ENCODE assay signal across 17 mouse cellular contexts in genomic region chr14:74047695-74048280, GRCm38 (mm10).
DNase-seq lines count a peak whose midpoint lies in the region; ATAC-seq and TF ChIP-seq lines count a peak whose summit lies in the region.
"Had no signal": no experiment of that assay in that cellular context is flagged by ENCODE, and none has a peak within 500 bp of the region (broad histone marks: within the 10 kb centered on the region; RNA-seq: fewer than 3 reads in every experiment).

No protein-coding gene starts in this region.

- no peaks in the 10 kb centered on the region for H3K9me3 ChIP-seq in midbrain, embryonic 12.5 days
- no peaks in the 10 kb centered on the region for H3K9me3 ChIP-seq in midbrain, embryonic 11.5 days (ENCODE audit: control insufficient read depth, low read length)
- H3K9me3 ChIP-seq in forebrain, embryonic 16.5 days (ENCODE audit: control insufficient read depth, low read length): no peaks in the 10 kb centered on the region
- H3K9me3 ChIP-seq in midbrain, embryonic 14.5 days (ENCODE audit: control insufficient read depth, low read length): no peaks in the 10 kb centered on the region
- H3K9me3 ChIP-seq: embryonic facial prominence, embryonic 13.5 days; heart, embryonic 10.5 days; liver, embryonic 15.5 days had no signal

- no peak overlapping the region for H3K4me3 ChIP-seq in midbrain, embryonic 12.5 days
- H3K4me3 ChIP-seq in midbrain, embryonic 11.5 days (ENCODE audit: low read depth, low read length): no peak overlapping the region
- H3K4me3 ChIP-seq in forebrain, embryonic 16.5 days (replicated peaks; ENCODE audit: low read length): no peak overlapping the region
- no peak overlapping the region for H3K4me3 ChIP-seq in midbrain, embryonic 14.5 days (replicated peaks; ENCODE audit: low read depth, low read length)
- no peak overlapping the region for H3K4me3 ChIP-seq in cerebellum, adult 2 months (replicated peaks; ENCODE audit: insufficient read depth, low read depth, low read length)
- H3K4me3 ChIP-seq: embryonic facial prominence, embryonic 13.5 days; gastrocnemius, adult 2 months; heart, embryonic 10.5 days; liver, embryonic 15.5 days had no signal

- H3K4me2 ChIP-seq in midbrain, embryonic 12.5 days (replicated peaks): no peak overlapping the region
- H3K4me2 ChIP-seq in midbrain, embryonic 11.5 days: no peak overlapping the region
- H3K4me2 ChIP-seq in forebrain, embryonic 16.5 days (ENCODE audit: low read length): no peak overlapping the region
- H3K4me2 ChIP-seq in midbrain, embryonic 14.5 days (ENCODE audit: low read length): peak overlapping the region; percentile 3; the same call in 1 of the 2 replicates
- H3K4me2 ChIP-seq: embryonic facial prominence, embryonic 13.5 days; liver, embryonic 15.5 days had no signal

- intact Hi-C loops in left cerebral cortex, postnatal 36 days (cut with DNase I): no loop called here

- H3K9ac ChIP-seq in midbrain, embryonic 12.5 days (replicated peaks): no peak overlapping the region
- H3K9ac ChIP-seq in midbrain, embryonic 11.5 days (ENCODE audit: low read length): no peak overlapping the region
- no peak overlapping the region for H3K9ac ChIP-seq in forebrain, embryonic 16.5 days (replicated peaks; ENCODE audit: low read depth, low read length)
- no peak overlapping the region for H3K9ac ChIP-seq in midbrain, embryonic 14.5 days (replicated peaks; ENCODE audit: low read length)
- H3K9ac ChIP-seq: embryonic facial prominence, embryonic 13.5 days; liver, embryonic 15.5 days had no signal

- no peaks in the 10 kb centered on the region for H3K27me3 ChIP-seq in midbrain, embryonic 12.5 days
- no peaks in the 10 kb centered on the region for H3K27me3 ChIP-seq in midbrain, embryonic 11.5 days (ENCODE audit: control insufficient read depth, insufficient read depth, low read length)
- H3K27me3 ChIP-seq in forebrain, embryonic 16.5 days (replicated peaks; ENCODE audit: control insufficient read depth, insufficient read depth, low read length): no peaks in the 10 kb centered on the region
- H3K27me3 ChIP-seq in midbrain, embryonic 14.5 days (ENCODE audit: control insufficient read depth, insufficient read depth, low read length): no peaks in the 10 kb centered on the region
- no peaks in the 10 kb centered on the region for H3K27me3 ChIP-seq in cerebellum, adult 2 months (ENCODE audit: control insufficient read depth, insufficient read depth, low read length)
- H3K27me3 ChIP-seq: embryonic facial prominence, embryonic 13.5 days; liver, embryonic 15.5 days had no signal

- no peak for DNase-seq in midbrain, embryonic 11.5 days (ENCODE audit: low spot score, missing footprints)
- peak; percentile 39 for DNase-seq in midbrain, embryonic 14.5 days
- DNase-seq in urinary bladder, adult 18-20 months (ENCODE audit: low spot score in 2 of 2): no peak
- no peak for DNase-seq in cerebellum, adult 2 months
- no peak for DNase-seq in left cerebral cortex, postnatal 36 days (ENCODE audit: low spot score in 2 of 2)
- DNase-seq: cerebellum, adult 9-11 months; gastrocnemius, adult 2 months; kidney, adult 18-20 months; right cerebral cortex, postnatal 25 days; thymus, adult 2 months had no signal

- 84% methylated on average over 6 of the region's 6 CpGs for WGBS in midbrain, embryonic 12.5 days
- WGBS in midbrain, embryonic 11.5 days: 90% methylated on average over 6 of the region's 6 CpGs
- 79% methylated on average over 6 of the region's 6 CpGs for WGBS in forebrain, embryonic 16.5 days
- WGBS in midbrain, embryonic 14.5 days: 70% methylated on average over 6 of the region's 6 CpGs
- WGBS in cerebellum, adult 2 months: 79% methylated on average over 6 of the region's 6 CpGs

- H3K4me1 ChIP-seq in midbrain, embryonic 12.5 days: no peaks in the 10 kb centered on the region
- no peaks in the 10 kb centered on the region for H3K4me1 ChIP-seq in midbrain, embryonic 11.5 days (ENCODE audit: control insufficient read depth, insufficient read depth, low read length)
- no peaks in the 10 kb centered on the region for H3K4me1 ChIP-seq in forebrain, embryonic 16.5 days (replicated peaks; ENCODE audit: control insufficient read depth, insufficient read depth, low read length)
- H3K4me1 ChIP-seq in midbrain, embryonic 14.5 days (ENCODE audit: control insufficient read depth, insufficient read depth, low read length): peaks cover 4% of the 10 kb centered on the region; the same call in 1 of the 2 replicates
- H3K4me1 ChIP-seq in cerebellum, adult 2 months (ENCODE audit: control insufficient read depth, insufficient read depth, low read length): no peaks in the 10 kb centered on the region
- H3K4me1 ChIP-seq: embryonic facial prominence, embryonic 13.5 days; heart, embryonic 10.5 days; liver, embryonic 15.5 days had no signal

- TF ChIP-seq POLR2A in cerebellum, adult 2 months (IDR thresholded peaks at IDR 0.05; ENCODE audit: borderline replicate concordance, insufficient read depth, low read length): no peak

- 0 out of 2 replicates have a peak, but pooled peaks have one; percentile 47 for ATAC-seq in midbrain, embryonic 12.5 days (ENCODE audit: low FRiP score, low read depth)
- no peak for ATAC-seq in midbrain, embryonic 11.5 days (ENCODE audit: low FRiP score)
- peak; percentile 45; the same call in 1 of the 2 replicates for ATAC-seq in forebrain, embryonic 16.5 days
- peak; percentile 50; the same call in 1 of the 2 replicates for ATAC-seq in midbrain, embryonic 14.5 days (ENCODE audit: low FRiP score, low TSS enrichment)

- peak overlapping the region; percentile 27; the same call in 1 of the 2 replicates for H3K27ac ChIP-seq in midbrain, embryonic 12.5 days (replicated peaks)
- H3K27ac ChIP-seq in midbrain, embryonic 11.5 days (ENCODE audit: low read depth, low read length): no peak overlapping the region
- H3K27ac ChIP-seq in forebrain, embryonic 16.5 days (ENCODE audit: low read length): peak overlapping the region; percentile 39; the same call in 1 of the 2 replicates
- H3K27ac ChIP-seq in midbrain, embryonic 14.5 days (replicated peaks; ENCODE audit: low read depth, low read length): peak overlapping the region; percentile 66
- H3K27ac ChIP-seq in cerebellum, adult 2 months (ENCODE audit: insufficient read depth, low read length): no peak overlapping the region
- H3K27ac ChIP-seq: embryonic facial prominence, embryonic 13.5 days; gastrocnemius, adult 2 months; heart, embryonic 10.5 days; kidney, postnatal 0 days; liver, embryonic 15.5 days; macrophage had no signal

- no peak for TF ChIP-seq CTCF in cerebellum, adult 2 months (IDR thresholded peaks at IDR 0.05; ENCODE audit: borderline replicate concordance, insufficient read depth, low read depth, low read length)

- no peaks in the 10 kb centered on the region for H3K36me3 ChIP-seq in midbrain, embryonic 12.5 days
- H3K36me3 ChIP-seq in midbrain, embryonic 11.5 days (ENCODE audit: control insufficient read depth, insufficient read depth, low read length): no peaks in the 10 kb centered on the region
- no peaks in the 10 kb centered on the region for H3K36me3 ChIP-seq in forebrain, embryonic 16.5 days (ENCODE audit: control insufficient read depth, insufficient read depth)
- no peaks in the 10 kb centered on the region for H3K36me3 ChIP-seq in midbrain, embryonic 14.5 days (ENCODE audit: control insufficient read depth, insufficient read depth, low read length)
- H3K36me3 ChIP-seq: embryonic facial prominence, embryonic 13.5 days; heart, embryonic 10.5 days; liver, embryonic 15.5 days had no signal

Comparison
In these comparisons a context has a peak if more than half of its experiments do, and no peak if none do; other contexts are left out.
1. H3K27ac ChIP-seq: peak in midbrain, embryonic 12.5 days (single experiment), forebrain, embryonic 16.5 days (single experiment) and midbrain, embryonic 14.5 days (single experiment); none in midbrain, embryonic 11.5 days (single experiment) and cerebellum, adult 2 months (single experiment).